In genomic region chr6:65041932-65042331, GRCm38 (mm10) we compare ENCODE assay signal across 8 mouse cellular contexts. TPM values are rescaled to one million over a fixed set of nuclear protein-coding genes. Genes with fewer than 3 reads are reported as not detected.
DNase-seq lines count a peak whose midpoint lies in the region; ATAC-seq and TF ChIP-seq lines count a peak whose summit lies in the region.

No protein-coding gene starts in this region.

- H3K9me3 ChIP-seq in liver, embryonic 11.5 days (ENCODE audit: control insufficient read depth, low read length): no peaks in the 10 kb centered on the region

- H3K4me3 ChIP-seq in heart, adult 2 months: peak overlapping the region; percentile 84
- peak overlapping the region; percentile 87; the same call in 1 of the 2 replicates for H3K4me3 ChIP-seq in testis, adult 2 months (ENCODE audit: control insufficient read depth, low read depth, low read length)
- H3K4me3 ChIP-seq in liver, embryonic 11.5 days (ENCODE audit: low read depth, low read length): peak overlapping the region; percentile 82

- DNase-seq in heart, adult 2 months: no peak
- DNase-seq in heart, postnatal 25 days (ENCODE audit: low spot score): no peak
- no peak for DNase-seq in testis, postnatal 14 days (ENCODE audit: low spot score)
- no peak for DNase-seq in liver, embryonic 11.5 days (ENCODE audit: low spot score)
- no peak for DNase-seq in MN1 (ENCODE audit: low spot score)
- DNase-seq in spleen, postnatal 10 days (ENCODE audit: low spot score in 2 of 2): no peak
- no peak for DNase-seq in left cerebral cortex, adult 11 months (ENCODE audit: low spot score)

- peaks cover 6% of the 10 kb centered on the region for H3K4me1 ChIP-seq in heart, adult 2 months (ENCODE audit: control insufficient read depth, insufficient read depth, low read length)
- peaks cover 5% of the 10 kb centered on the region for H3K4me1 ChIP-seq in testis, adult 2 months (ENCODE audit: control insufficient read depth, insufficient read depth, low read length)
- no peaks in the 10 kb centered on the region for H3K4me1 ChIP-seq in liver, embryonic 11.5 days (replicated peaks; ENCODE audit: control insufficient read depth, insufficient read depth, low read length)

- no peaks in the 10 kb centered on the region; the same call in 1 of the 2 replicates for H3K79me2 ChIP-seq in heart, adult 2 months (replicated peaks; ENCODE audit: control insufficient read depth, insufficient read depth, low read length)

- H3K9ac ChIP-seq in heart, adult 2 months (ENCODE audit: low read depth, low read length): no peak overlapping the region
- no peak overlapping the region; the same call in 1 of the 2 replicates for H3K9ac ChIP-seq in liver, embryonic 11.5 days (ENCODE audit: low read depth, low read length)

- peak overlapping the region; percentile 69 for H3K4me2 ChIP-seq in liver, embryonic 11.5 days

- TF ChIP-seq CTCF in heart, adult 2 months (IDR thresholded peaks at IDR 0.05): no peak
- TF ChIP-seq CTCF in testis, adult 2 months (IDR thresholded peaks at IDR 0.05; ENCODE audit: control insufficient read depth, insufficient read depth, insufficient replicate concordance, low read depth, low read length): no peak

- intact Hi-C loops in heart, adult 2 months (cut with DNase I): loop anchor here (5.0 kb wide), 1 partner anchor 1490 kb away; no protein-coding TSS in a partner anchor
- intact Hi-C loops in heart, postnatal 25 days (cut with DNase I): no loop called here

- 36% methylated on average over 10 of the region's 10 CpGs for WGBS in heart, adult 2 months
- WGBS in liver, embryonic 11.5 days: 41% methylated on average over 10 of the region's 10 CpGs

- no peak for ATAC-seq in liver, embryonic 11.5 days (replicated peaks; ENCODE audit: low FRiP score)

- TF ChIP-seq POLR2A in heart, adult 2 months (IDR thresholded peaks at IDR 0.05; ENCODE audit: insufficient read depth, low read depth, low read length): no peak
- no peak for TF ChIP-seq POLR2A in testis, adult 2 months (IDR thresholded peaks at IDR 0.05; ENCODE audit: control insufficient read depth, low read depth, low read length)

- H3K27ac ChIP-seq in heart, adult 2 months: no peak overlapping the region; the same call in 1 of the 2 replicates
- no peak overlapping the region; the same call in 1 of the 2 replicates for H3K27ac ChIP-seq in testis, adult 2 months (ENCODE audit: control insufficient read depth, insufficient read depth, low read depth, low read length)
- no peak overlapping the region for H3K27ac ChIP-seq in liver, embryonic 11.5 days (ENCODE audit: low read depth, low read length)

- no peak for TF ChIP-seq EP300 in heart, adult 2 months (IDR thresholded peaks at IDR 0.05; ENCODE audit: insufficient read depth, low read depth, low read length)

- no peaks in the 10 kb centered on the region for H3K27me3 ChIP-seq in heart, adult 2 months (ENCODE audit: control insufficient read depth, insufficient read depth, low read length)
- no peaks in the 10 kb centered on the region for H3K27me3 ChIP-seq in testis, adult 2 months (ENCODE audit: control insufficient read depth, insufficient read depth, low read length)
- H3K27me3 ChIP-seq in liver, embryonic 11.5 days (replicated peaks; ENCODE audit: control insufficient read depth, insufficient read depth, low read length): no peaks in the 10 kb centered on the region

- peaks cover 2% of the 10 kb centered on the region for H3K36me3 ChIP-seq in heart, adult 2 months (ENCODE audit: control insufficient read depth, insufficient read depth, low read length)
- no peaks in the 10 kb centered on the region for H3K36me3 ChIP-seq in testis, adult 2 months (ENCODE audit: control insufficient read depth, insufficient read depth, low read length)
- H3K36me3 ChIP-seq in liver, embryonic 11.5 days (ENCODE audit: control insufficient read depth, insufficient read depth, low read length): peaks cover 17% of the 10 kb centered on the region

RNA-seq across cellular contexts. Expression of gene Smarcad1, which starts 0.5 kb away (rescaled TPM):
- total RNA-seq in heart, adult 2 months (2021): 10 to 100 TPM; 14.1 to 16.3 TPM
- 7.8 and 13.2 TPM in 2 replicates for polyA plus RNA-seq in heart, adult 2 months (2012; rRNA removed)
- total RNA-seq in heart, postnatal 25 days (2021): 10 to 100 TPM; 16.5 to 18.1 TPM
- 6.7 and 9.1 TPM in 2 replicates for polyA plus RNA-seq in testis, adult 2 months (2012; rRNA removed)
- 49.5 and 52.2 TPM in 2 replicates for polyA plus RNA-seq in liver, embryonic 11.5 days (2014; fragmentation: Nextera tagmentation; extraction: Ambion mirVana)
